10 mouse cellular contexts compared by ENCODE assay signal in genomic region chr4:82815296-82815695, GRCm38 (mm10). TPM values are rescaled to one million over a fixed set of nuclear protein-coding genes. Genes with fewer than 3 reads are reported as not detected.
DNase-seq lines count a peak whose midpoint lies in the region; ATAC-seq and TF ChIP-seq lines count a peak whose summit lies in the region.
"Had no signal": no experiment of that assay in that cellular context is flagged by ENCODE, and none has a peak within 500 bp of the region (broad histone marks: within the 10 kb centered on the region; RNA-seq: fewer than 3 reads in every experiment).

No protein-coding gene starts in this region.

- no peaks in the 10 kb centered on the region for H3K27me3 ChIP-seq in forebrain, embryonic 14.5 days (replicated peaks; ENCODE audit: control insufficient read depth, insufficient read depth, low read length)
- H3K27me3 ChIP-seq in forebrain, embryonic 12.5 days, result no peaks in the 10 kb centered on the region
- no peaks in the 10 kb centered on the region for H3K27me3 ChIP-seq in limb, embryonic 14.5 days (ENCODE audit: control insufficient read depth, insufficient read depth, low read length)
- H3K27me3 ChIP-seq in limb, embryonic 10.5 days (ENCODE audit: low read depth, poor library complexity, severe bottlenecking), result no peaks in the 10 kb centered on the region
- no peaks in the 10 kb centered on the region for H3K27me3 ChIP-seq in embryonic facial prominence, embryonic 14.5 days (replicated peaks; ENCODE audit: control insufficient read depth, insufficient read depth, low read length)

- H3K36me3 ChIP-seq in forebrain, embryonic 14.5 days (ENCODE audit: control insufficient read depth, insufficient read depth, low read length), result no peaks in the 10 kb centered on the region
- peaks cover 4% of the 10 kb centered on the region; the same call in 1 of the 2 replicates for H3K36me3 ChIP-seq in forebrain, embryonic 12.5 days (replicated peaks)
- H3K36me3 ChIP-seq in limb, embryonic 14.5 days (ENCODE audit: control insufficient read depth, insufficient read depth, low read length), result peaks cover 8% of the 10 kb centered on the region; the same call in 1 of the 2 replicates
- H3K36me3 ChIP-seq in limb, embryonic 10.5 days, result peaks cover 7% of the 10 kb centered on the region; the same call in 1 of the 2 replicates
- H3K36me3 ChIP-seq in embryonic facial prominence, embryonic 14.5 days (ENCODE audit: control insufficient read depth, insufficient read depth, low read length), result 0 out of 2 replicates have a peak, but pooled peaks cover 5% of the 10 kb centered on the region

- ATAC-seq in forebrain, embryonic 14.5 days, result no peak
- ATAC-seq in forebrain, embryonic 12.5 days (ENCODE audit: low FRiP score), result no peak
- no peak for ATAC-seq in limb, embryonic 14.5 days (ENCODE audit: low FRiP score, low read depth)
- ATAC-seq in embryonic facial prominence, embryonic 14.5 days (ENCODE audit: low read depth), result peak; percentile 53; the same call in 1 of the 2 replicates
- ATAC-seq in megakaryocyte progenitor cell, adult 5-6 weeks (replicated peaks; ENCODE audit: poor library complexity), result peak; percentile 94

- H3K9ac ChIP-seq in forebrain, embryonic 14.5 days (ENCODE audit: low read length), result no peak overlapping the region
- no peak overlapping the region for H3K9ac ChIP-seq in forebrain, embryonic 12.5 days
- H3K9ac ChIP-seq in limb, embryonic 14.5 days (ENCODE audit: low read depth, low read length, severe bottlenecking), result no peak overlapping the region
- H3K9ac ChIP-seq in embryonic facial prominence, embryonic 14.5 days (ENCODE audit: low read depth, low read length), result no peak overlapping the region

- H3K4me2 ChIP-seq in forebrain, embryonic 14.5 days (ENCODE audit: low read length), result no peak overlapping the region
- no peak overlapping the region for H3K4me2 ChIP-seq in forebrain, embryonic 12.5 days
- H3K4me2 ChIP-seq in limb, embryonic 14.5 days (replicated peaks; ENCODE audit: low read depth, low read length, severe bottlenecking), result no peak overlapping the region
- H3K4me2 ChIP-seq in embryonic facial prominence, embryonic 14.5 days (ENCODE audit: low read depth, low read length), result no peak overlapping the region

- H3K4me3 ChIP-seq in forebrain, embryonic 14.5 days (ENCODE audit: low read depth, low read length), result no peak overlapping the region
- H3K4me3 ChIP-seq in forebrain, embryonic 12.5 days (replicated peaks), result no peak overlapping the region
- H3K4me3 ChIP-seq in limb, embryonic 14.5 days (replicated peaks; ENCODE audit: low read length), result no peak overlapping the region
- no peak overlapping the region for H3K4me3 ChIP-seq in limb, embryonic 10.5 days
- H3K4me3 ChIP-seq in embryonic facial prominence, embryonic 14.5 days (ENCODE audit: low read depth, low read length), result no peak overlapping the region

- DNase-seq in forebrain, embryonic 14.5 days (ENCODE audit: low spot score), result peak; percentile 27
- peak; percentile 30 for DNase-seq in limb, embryonic 14.5 days (ENCODE audit: low spot score)
- no peak for DNase-seq in limb, embryonic 10.5 days (ENCODE audit: low spot score)
- peak; percentile 61 for DNase-seq in embryonic facial prominence, embryonic 14.5 days (ENCODE audit: low spot score)
- DNase-seq in cerebellum, adult 11-12 months, result no peak
- DNase-seq in adrenal gland, postnatal 36 days, result no peak
- DNase-seq: cerebellum, adult 9-10 months; kidney, adult 11 months had no signal

- WGBS in forebrain, embryonic 14.5 days, result 72% methylated on average over 4 of the region's 4 CpGs
- WGBS in forebrain, embryonic 12.5 days, result 75% methylated on average over 4 of the region's 4 CpGs
- WGBS in limb, embryonic 14.5 days, result 64% methylated on average over 4 of the region's 4 CpGs
- 51% methylated on average over 4 of the region's 4 CpGs for WGBS in limb, embryonic 10.5 days
- WGBS in embryonic facial prominence, embryonic 14.5 days, result 64% methylated on average over 4 of the region's 4 CpGs

- 0 out of 2 replicates have a peak, but pooled peaks cover 2% of the 10 kb centered on the region for H3K4me1 ChIP-seq in forebrain, embryonic 14.5 days (ENCODE audit: control insufficient read depth, insufficient read depth, low read length)
- peaks cover 3% of the 10 kb centered on the region; the same call in 1 of the 2 replicates for H3K4me1 ChIP-seq in forebrain, embryonic 12.5 days
- no peaks in the 10 kb centered on the region for H3K4me1 ChIP-seq in limb, embryonic 14.5 days (ENCODE audit: control insufficient read depth, insufficient read depth, low read length)
- no peaks in the 10 kb centered on the region for H3K4me1 ChIP-seq in limb, embryonic 10.5 days
- no peaks in the 10 kb centered on the region for H3K4me1 ChIP-seq in embryonic facial prominence, embryonic 14.5 days (ENCODE audit: control insufficient read depth, insufficient read depth, low read length)

- TF ChIP-seq POLR2A in limb, embryonic 14.5 days (IDR thresholded peaks at IDR 0.05; ENCODE audit: borderline replicate concordance, extremely low read depth, insufficient read depth, insufficient read length), result no peak

- H3K9me3 ChIP-seq in forebrain, embryonic 14.5 days (replicated peaks; ENCODE audit: control insufficient read depth, low read length), result no peaks in the 10 kb centered on the region
- H3K9me3 ChIP-seq in forebrain, embryonic 12.5 days, result no peaks in the 10 kb centered on the region
- no peaks in the 10 kb centered on the region for H3K9me3 ChIP-seq in limb, embryonic 14.5 days (ENCODE audit: control insufficient read depth, low read length)
- H3K9me3 ChIP-seq in limb, embryonic 10.5 days (replicated peaks), result no peaks in the 10 kb centered on the region
- no peaks in the 10 kb centered on the region for H3K9me3 ChIP-seq in embryonic facial prominence, embryonic 14.5 days (ENCODE audit: control insufficient read depth, low read length)

- no peak overlapping the region for H3K27ac ChIP-seq in forebrain, embryonic 14.5 days (ENCODE audit: low read depth, low read length)
- H3K27ac ChIP-seq in forebrain, embryonic 12.5 days, result no peak overlapping the region
- H3K27ac ChIP-seq in limb, embryonic 14.5 days (replicated peaks; ENCODE audit: low read depth, low read length), result no peak overlapping the region
- H3K27ac ChIP-seq in limb, embryonic 10.5 days, result no peak overlapping the region
- H3K27ac ChIP-seq in embryonic facial prominence, embryonic 14.5 days (replicated peaks; ENCODE audit: low read depth, low read length), result no peak overlapping the region

RNA-seq across cellular contexts. Expression of gene Zdhhc21, which starts 44.5 kb away (rescaled TPM):
- polyA plus RNA-seq in forebrain, embryonic 14.5 days (2014; fragmentation: Nextera tagmentation; extraction: Ambion mirVana), result 13.1 and 15.7 TPM in 2 replicates
- polyA plus RNA-seq in forebrain, embryonic 12.5 days (2016; fragmentation: Nextera tagmentation; extraction: Ambion mirVana), result 22.1 and 22.6 TPM in 2 replicates
- 11.1 and 11.2 TPM in 2 replicates for polyA plus RNA-seq in limb, embryonic 14.5 days (2012; rRNA removed)
- polyA plus RNA-seq in limb, embryonic 14.5 days (2014; fragmentation: Nextera tagmentation; extraction: Ambion mirVana), result 12.5 and 15.7 TPM in 2 replicates
- 8.6 and 10.4 TPM in 2 replicates for polyA plus RNA-seq in limb, embryonic 10.5 days (2016; fragmentation: Nextera tagmentation; extraction: Ambion mirVana)
- polyA plus RNA-seq in embryonic facial prominence, embryonic 14.5 days (2014; fragmentation: Nextera tagmentation; extraction: Ambion mirVana), result 13.4 and 15.1 TPM in 2 replicates
- total RNA-seq in megakaryocyte progenitor cell, adult 5-6 weeks (2015), result 30.4 and 34.9 TPM in 2 replicates
- total RNA-seq in megakaryocyte progenitor cell, adult 5-6 weeks (2017), result 19.9 and 21.6 TPM in 2 replicates
- 10 to 100 TPM; 19.0 to 20.3 TPM for total RNA-seq in adrenal gland, postnatal 36 days (2021)

Comparison
In these comparisons a context has a peak if more than half of its experiments do, and no peak if none do; other contexts are left out.
1. DNase-seq: peak in forebrain, embryonic 14.5 days (single experiment), limb, embryonic 14.5 days (single experiment) and embryonic facial prominence, embryonic 14.5 days (single experiment); none in limb, embryonic 10.5 days (single experiment), cerebellum, adult 11-12 months (single experiment) and adrenal gland, postnatal 36 days (0 of 2).
2. ATAC-seq: peak in embryonic facial prominence, embryonic 14.5 days (single experiment) and megakaryocyte progenitor cell, adult 5-6 weeks (single experiment); none in forebrain, embryonic 14.5 days (single experiment), forebrain, embryonic 12.5 days (single experiment) and limb, embryonic 14.5 days (single experiment).